Mouse (Mus musculus) midbrain, embryonic 16.5 days (tissue): ENCODE measurements around the gene Spem2. TPM values are rescaled to one million over a fixed set of nuclear protein-coding genes. Genes with fewer than 3 reads are reported as not detected.
A peak's percentile ranks its signal among the peaks of the same experiment; 100 is the strongest.

Experiments used
- ATAC-seq: fragments of 200-750 bp; cut with Nextera tagmentation; 2 replicates; pipeline ENCODE4 v1.8.0; 2017; ENCODE audit warnings: moderate TSS enrichment
- H3K27ac ChIP-seq: fragments of 300-500 bp; sonication (generic); 2 replicates; pipeline ENCODE4 v1.5.1; 2014; ENCODE audit warnings: mild to moderate bottlenecking, low read length, mixed read lengths
- H3K27me3 ChIP-seq: fragments of 300-500 bp; sonication (generic); 2 replicates; pipeline ENCODE4 v1.6.1; 2014; ENCODE audit warnings: low read depth, low read length, mixed read lengths; ENCODE audit not compliant: control insufficient read depth, insufficient read depth
- H3K36me3 ChIP-seq: fragments of 300-500 bp; sonication (generic); 2 replicates; pipeline ENCODE4 v1.6.1; 2014; ENCODE audit warnings: mild to moderate bottlenecking, low read length, moderate library complexity, mixed read lengths; ENCODE audit not compliant: control insufficient read depth, insufficient read depth
- H3K4me1 ChIP-seq: fragments of 300-500 bp; sonication (generic); 2 replicates; pipeline ENCODE4 v1.6.1; 2014; ENCODE audit warnings: mild to moderate bottlenecking, low read length, mixed read lengths; ENCODE audit not compliant: control insufficient read depth, insufficient read depth
- H3K4me2 ChIP-seq: fragments of 300-500 bp; sonication (generic); 2 replicates; pipeline ENCODE4 v1.6.1; 2014; ENCODE audit warnings: mild to moderate bottlenecking, low read length, mixed read lengths
- H3K4me3 ChIP-seq: fragments of 300-500 bp; sonication (generic); 2 replicates; pipeline ENCODE4 v1.5.1; 2014; ENCODE audit warnings: low read depth, mild to moderate bottlenecking, low read length, moderate library complexity, mixed read lengths
- H3K9ac ChIP-seq: fragments of 300-500 bp; sonication (generic); 2 replicates; pipeline ENCODE4 v1.6.1; 2014; ENCODE audit warnings: low read depth, low read length, mixed read lengths
- H3K9me3 ChIP-seq: fragments of 300-500 bp; sonication (generic); replicated peaks from 2 replicates; pipeline ENCODE4 v1.6.1; 2014; ENCODE audit warnings: mild to moderate bottlenecking, low read length, mixed read lengths; ENCODE audit not compliant: control insufficient read depth, poor library complexity, severe bottlenecking
- WGBS: fragments of 180-500 bp; shearing (Covaris S2); extraction: QIAGEN DNeasy Blood & Tissue Kit; methylation state at CpG from one replicate; pipeline ENCODE4 v1.1.7; 2014; 5-methylcytosine and 5-hydroxymethylcytosine counted together
- polyA plus RNA-seq: library from polyadenylated mRNA; unstranded; fragments of >200 nt; fragmentation: Nextera tagmentation; extraction: Ambion mirVana; gene quantifications from 2 replicates; pipeline ENCODE4 v1.2.1, GENCODE M21; 2015

Gene Spem2
- polyA plus RNA-seq, 1 experiment from 2014 or later, result not detected

DNA sequence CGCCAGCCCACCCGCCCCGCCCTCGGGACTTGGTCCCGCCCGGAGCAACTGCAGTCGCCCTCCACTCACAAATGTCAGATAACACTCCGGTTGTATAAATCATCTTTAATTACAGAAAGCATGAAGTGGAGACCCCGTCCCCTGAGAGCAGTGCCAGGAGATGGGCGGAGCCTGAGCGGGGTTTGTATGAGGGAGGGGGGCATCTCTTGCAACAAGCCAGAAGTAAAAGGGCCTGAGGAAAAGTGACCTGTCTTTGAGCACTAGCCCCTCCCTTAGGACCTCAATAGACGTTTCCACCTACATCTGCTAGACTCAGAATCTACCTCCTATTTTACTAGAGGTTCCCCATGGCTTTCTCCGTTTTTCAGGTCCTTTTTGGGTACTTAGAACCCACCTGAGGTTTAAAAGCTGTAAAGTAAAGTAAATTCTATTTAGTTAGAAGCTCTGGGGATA lies 22.3 kb downstream of the Spem2 start:
- Histone ChIP-seq H3K36me3 (no peaks in the 10 kb centered on the region), H3K27ac (no peak overlapping the region), H3K4me2 (peak overlapping the region; percentile 69), H3K27me3 (peaks cover 12% of the 10 kb centered on the region), H3K9me3 (no peaks in the 10 kb centered on the region), H3K4me3 (peak overlapping the region; percentile 36; the same call in 1 of the 2 replicates), H3K4me1 (peaks cover 10% of the 10 kb centered on the region), H3K9ac (no peak overlapping the region)
- ATAC-seq, result no peak
- WGBS, result under 1% methylated on average over 13 of the region's 13 CpGs

DNA sequence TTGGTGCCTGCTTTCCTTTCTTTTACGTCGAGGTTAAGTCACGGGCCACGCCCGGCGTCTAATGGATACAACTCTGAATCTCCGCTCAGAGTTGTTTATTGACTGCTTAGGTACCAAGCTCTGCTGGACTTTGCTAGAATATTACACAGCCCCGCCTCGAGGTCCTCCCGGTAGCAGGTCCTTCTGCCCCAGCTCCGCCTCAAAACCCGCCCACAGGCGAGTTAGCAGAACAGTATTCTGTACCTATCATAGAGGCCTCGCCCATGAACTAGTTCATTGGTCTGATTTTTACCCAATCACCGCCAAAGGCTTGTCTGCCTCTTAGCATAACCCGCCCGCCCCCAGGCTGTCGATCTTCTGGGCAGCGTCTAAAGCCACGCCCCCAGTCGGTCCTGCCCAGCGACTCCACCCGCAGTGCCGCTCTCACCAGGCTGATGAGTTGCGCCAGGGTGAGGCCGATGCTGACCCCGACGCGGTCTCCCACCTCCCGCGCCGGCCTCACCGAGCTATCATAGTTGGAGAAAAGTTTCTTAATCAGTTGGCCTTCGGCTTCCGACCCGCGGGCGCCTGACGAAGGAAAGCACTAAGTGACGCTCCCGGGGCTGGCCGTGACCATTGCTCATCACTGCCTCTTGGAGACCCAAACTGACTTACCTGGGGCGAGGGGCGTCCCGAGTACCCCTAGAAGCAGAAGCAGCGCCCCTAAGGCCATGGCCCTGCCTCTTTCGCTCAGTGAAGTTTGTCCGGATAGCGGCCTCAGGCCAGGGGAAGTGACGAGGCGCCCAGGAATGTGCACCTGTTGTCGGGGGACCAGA lies 22.9 kb downstream of the Spem2 start, which contains the start of gene Chrnb1:
TSS of gene Chrnb1 (minus strand) at position 776 of the 815 bp plus-strand sequence.
- Histone ChIP-seq H3K27me3 (peaks cover 12% of the 10 kb centered on the region), H3K4me3 (peak within 1 kb of the TSS; percentile 36), H3K4me1 (peaks cover 10% of the 10 kb centered on the region), H3K9ac (peak within 1 kb of the TSS; percentile 39; the same call in 1 of the 2 replicates), H3K4me2 (peak within 1 kb of the TSS; percentile 69), H3K36me3 (no peaks in the 10 kb centered on the region), H3K9me3 (no peaks in the 10 kb centered on the region), H3K27ac (no peak within 1 kb of the TSS)
- WGBS, result 2% methylated on average over 52 of the region's 52 CpGs
- peak; percentile 90 for ATAC-seq

DNA sequence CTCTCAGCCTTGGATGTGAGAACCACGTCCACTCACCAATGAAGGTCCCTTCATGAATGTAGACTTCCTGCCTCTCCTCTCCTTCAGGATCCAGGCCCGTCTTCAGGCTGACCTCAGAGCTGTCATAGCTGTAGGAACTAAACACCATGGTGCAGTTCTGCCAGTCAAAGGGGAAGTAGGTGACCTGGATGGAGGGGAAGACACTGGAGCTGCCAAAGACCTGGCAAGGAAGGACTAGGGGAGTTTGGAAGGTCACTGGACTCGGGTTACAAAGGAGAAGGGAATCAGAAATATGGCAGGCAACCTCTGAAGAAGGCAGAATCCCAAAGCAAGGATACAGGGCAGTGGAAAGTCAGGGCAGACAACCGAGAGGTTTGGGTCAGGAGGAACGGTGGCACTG lies 24.8 kb downstream of the Spem2 start:
- Histone ChIP-seq H3K4me3 (no peak overlapping the region), H3K4me1 (no peaks in the 10 kb centered on the region; the same call in 1 of the 2 replicates), H3K9ac (no peak overlapping the region), H3K4me2 (no peak overlapping the region), H3K27me3 (peaks cover 12% of the 10 kb centered on the region), H3K9me3 (no peaks in the 10 kb centered on the region), H3K27ac (no peak overlapping the region), H3K36me3 (no peaks in the 10 kb centered on the region)
- 62% methylated on average over 5 of the region's 5 CpGs for WGBS
- no peak for ATAC-seq

DNA sequence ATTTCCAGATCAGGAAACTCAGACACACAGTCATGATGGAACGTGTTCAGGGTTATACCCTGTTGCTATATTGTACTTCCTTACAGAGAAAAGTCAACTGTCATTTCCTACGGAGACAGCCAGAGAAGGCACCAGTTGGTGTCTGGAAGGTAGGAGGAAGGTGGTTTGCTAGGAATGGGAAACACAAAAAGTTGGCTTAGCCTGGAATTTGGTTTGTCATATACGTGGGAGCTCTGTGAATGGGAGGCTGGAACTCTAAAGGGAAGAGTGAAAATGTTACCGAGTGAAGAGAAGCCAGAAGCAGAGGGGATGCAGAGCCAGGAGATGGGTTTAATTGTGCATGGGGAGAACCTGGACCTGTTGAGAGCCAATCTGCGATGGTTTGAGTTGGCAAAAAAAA lies 26.8 kb downstream of the Spem2 start:
- peaks cover 11% of the 10 kb centered on the region for H3K27me3 ChIP-seq
- no peak overlapping the region for H3K9ac ChIP-seq
- H3K4me3 ChIP-seq, result no peak overlapping the region
- no peak overlapping the region for H3K4me2 ChIP-seq
- no peak for ATAC-seq
- no peak overlapping the region for H3K27ac ChIP-seq
- WGBS, result 76% methylated on average over 5 of the region's 5 CpGs
- H3K36me3 ChIP-seq, result no peaks in the 10 kb centered on the region
- no peaks in the 10 kb centered on the region; the same call in 1 of the 2 replicates for H3K4me1 ChIP-seq
- H3K9me3 ChIP-seq, result no peaks in the 10 kb centered on the region

DNA sequence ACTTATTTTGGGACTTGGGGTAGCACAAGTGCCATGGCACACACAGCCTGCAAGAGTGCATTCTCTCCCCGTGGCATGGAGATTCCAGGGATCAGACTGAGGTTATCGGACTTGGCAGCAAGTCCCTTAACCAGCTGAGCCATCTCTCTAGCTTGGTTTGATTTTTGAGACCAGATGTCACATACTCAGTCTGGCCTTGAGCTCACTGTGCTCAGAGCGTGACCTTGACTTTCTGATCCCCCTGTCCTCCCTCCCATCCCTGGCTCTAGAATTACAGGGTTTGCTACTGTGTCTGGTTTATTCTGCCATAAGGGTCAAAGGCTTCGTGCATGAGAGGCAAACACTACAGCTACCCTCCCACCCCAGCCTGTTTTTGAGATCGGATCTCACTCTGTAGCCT lies 28.8 kb downstream of the Spem2 start:
- no peak overlapping the region for H3K27ac ChIP-seq
- H3K9ac ChIP-seq, result no peak overlapping the region
- H3K27me3 ChIP-seq, result peaks cover 8% of the 10 kb centered on the region
- no peak for ATAC-seq
- H3K36me3 ChIP-seq, result no peaks in the 10 kb centered on the region
- WGBS, result 68% methylated on average over 5 of the region's 5 CpGs
- H3K9me3 ChIP-seq, result no peaks in the 10 kb centered on the region
- no peaks in the 10 kb centered on the region for H3K4me1 ChIP-seq
- no peak overlapping the region for H3K4me2 ChIP-seq
- H3K4me3 ChIP-seq, result no peak overlapping the region

DNA sequence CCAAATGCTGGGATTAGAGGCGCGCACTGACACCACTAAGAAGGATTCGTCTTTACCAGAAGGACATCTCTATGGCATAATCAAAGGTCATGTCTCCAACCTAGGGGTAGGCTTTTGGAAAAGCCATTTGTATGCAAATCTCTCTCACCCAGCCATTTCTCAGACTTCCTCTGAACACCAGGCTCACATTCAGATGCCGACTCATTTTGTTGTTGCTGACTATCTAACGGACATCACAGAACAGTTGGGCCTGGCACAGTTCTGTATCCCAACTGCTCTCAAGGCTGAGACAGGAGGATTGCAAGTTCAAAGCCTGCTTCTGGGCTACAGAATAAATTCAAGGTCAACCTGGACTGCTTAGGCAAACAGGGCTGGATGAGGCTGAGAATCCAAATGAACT lies 31.0 kb downstream of the Spem2 start:
- Histone ChIP-seq H3K36me3 (no peaks in the 10 kb centered on the region), H3K4me1 (no peaks in the 10 kb centered on the region), H3K9me3 (no peaks in the 10 kb centered on the region), H3K27ac (no peak overlapping the region), H3K4me3 (no peak overlapping the region), H3K4me2 (no peak overlapping the region), H3K27me3 (no peaks in the 10 kb centered on the region), H3K9ac (no peak overlapping the region)
- no peak for ATAC-seq
- 77% methylated on average over 5 of the region's 5 CpGs for WGBS

DNA sequence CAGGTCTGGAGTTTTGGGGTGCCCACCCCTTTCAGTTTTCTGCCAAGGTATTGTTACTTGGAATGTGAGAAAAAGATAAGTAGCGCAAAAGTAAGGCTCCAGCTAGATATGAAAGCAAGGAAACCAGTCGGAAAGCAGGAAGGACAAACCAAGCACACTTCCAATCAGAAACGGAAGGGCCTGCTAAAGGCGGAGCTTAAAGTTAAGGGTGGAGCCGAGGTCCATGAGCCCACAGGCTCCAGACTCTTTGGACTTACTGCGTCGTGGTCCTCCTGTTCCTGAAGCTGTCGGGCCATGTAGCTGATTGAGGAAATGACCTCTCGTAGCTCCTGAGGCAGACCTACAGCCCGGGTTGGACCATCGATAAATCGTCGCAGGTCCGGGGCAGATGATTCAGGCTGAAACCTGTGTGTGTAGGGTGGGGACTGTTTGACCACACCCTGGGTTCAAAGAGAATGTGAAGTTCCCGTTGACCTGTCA lies 33.4 kb downstream of the Spem2 start:
- WGBS, result 46% methylated on average over 15 of the region's 15 CpGs
- Histone ChIP-seq H3K9ac (no peak overlapping the region), H3K4me2 (no peak overlapping the region), H3K9me3 (no peaks in the 10 kb centered on the region), H3K27ac (no peak overlapping the region), H3K36me3 (no peaks in the 10 kb centered on the region), H3K4me1 (no peaks in the 10 kb centered on the region), H3K27me3 (no peaks in the 10 kb centered on the region), H3K4me3 (no peak overlapping the region)
- ATAC-seq, result no peak

DNA sequence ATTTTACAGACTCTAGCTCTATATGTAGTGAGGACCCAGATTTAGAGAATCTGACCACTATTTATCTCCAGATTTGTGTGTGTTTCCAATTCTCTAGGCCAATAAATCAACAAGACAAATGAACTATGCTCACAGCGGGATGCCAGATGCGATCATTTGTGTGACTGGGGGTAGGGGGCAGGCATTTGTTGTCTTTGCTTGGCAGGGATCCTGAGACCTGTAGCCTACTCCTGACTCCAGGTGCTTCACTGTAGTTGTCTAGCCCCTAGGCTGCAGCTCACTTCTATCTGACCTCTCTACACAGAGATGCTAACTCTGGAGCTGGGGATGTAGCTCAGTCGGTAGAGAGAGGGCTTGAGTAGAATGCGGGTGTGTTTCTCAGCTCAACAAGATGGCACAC lies 36.4 kb downstream of the Spem2 start:
- Histone ChIP-seq H3K27ac (no peak overlapping the region), H3K36me3 (0 out of 2 replicates have a peak, but pooled peaks cover 4% of the 10 kb centered on the region), H3K27me3 (no peaks in the 10 kb centered on the region), H3K4me3 (no peak overlapping the region), H3K9me3 (no peaks in the 10 kb centered on the region), H3K9ac (no peak overlapping the region), H3K4me2 (no peak overlapping the region), H3K4me1 (no peaks in the 10 kb centered on the region)
- no peak for ATAC-seq
- 42% methylated on average over 4 of the region's 4 CpGs for WGBS

DNA sequence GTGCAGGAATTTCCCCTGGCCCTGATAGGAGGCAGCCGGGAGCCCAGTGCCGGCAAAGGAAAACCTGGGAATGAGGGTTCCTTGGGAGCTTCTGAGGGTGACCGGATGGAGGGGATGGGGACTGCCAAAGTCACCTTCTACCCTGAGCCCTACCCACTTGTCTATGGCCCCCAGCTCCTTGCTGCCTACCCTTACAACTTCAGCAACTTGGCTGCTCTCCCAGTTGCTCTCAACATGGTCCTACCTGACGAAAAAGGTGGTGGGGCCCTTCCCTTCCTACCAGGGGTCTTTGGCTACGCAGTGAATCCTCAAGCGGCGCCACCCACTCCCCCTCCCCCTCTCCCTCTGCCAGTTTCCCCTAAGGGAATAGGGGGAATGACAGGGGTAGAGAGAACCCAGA lies 39.3 kb downstream of the Spem2 start:
- H3K36me3 ChIP-seq, result peaks cover 12% of the 10 kb centered on the region
- H3K9me3 ChIP-seq, result no peaks in the 10 kb centered on the region
- no peak overlapping the region for H3K27ac ChIP-seq
- H3K9ac ChIP-seq, result no peak overlapping the region
- H3K4me1 ChIP-seq, result no peaks in the 10 kb centered on the region
- ATAC-seq, result no peak
- no peaks in the 10 kb centered on the region for H3K27me3 ChIP-seq
- no peak overlapping the region for H3K4me3 ChIP-seq
- 60% methylated on average over 7 of the region's 7 CpGs for WGBS
- H3K4me2 ChIP-seq, result no peak overlapping the region
